Comparison of ENCODE assay signal across 23 mouse cellular contexts in the genomic region with DNA sequence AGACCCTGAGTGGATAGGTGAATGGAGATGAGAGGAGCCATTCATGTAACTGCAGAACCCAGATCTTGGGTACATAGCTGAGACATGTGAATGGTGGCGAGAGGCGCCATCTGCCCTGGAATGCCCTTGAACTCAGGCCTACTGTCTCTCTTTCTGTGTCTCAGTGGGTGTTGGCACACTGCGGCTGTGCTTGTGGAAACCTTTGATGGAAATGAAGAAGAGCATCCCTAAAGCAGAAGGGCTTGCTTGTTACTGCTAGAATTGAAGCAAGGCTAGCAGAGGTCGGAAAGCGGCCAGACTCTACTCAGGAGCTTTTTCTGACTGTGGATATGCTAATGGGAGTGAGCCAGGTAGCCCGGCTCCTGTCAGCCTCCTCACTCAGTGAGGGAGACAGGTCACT. TPM values are rescaled to one million over a fixed set of nuclear protein-coding genes. Genes with fewer than 3 reads are reported as not detected.
DNase-seq lines count a peak whose midpoint lies in the region; ATAC-seq and TF ChIP-seq lines count a peak whose summit lies in the region.
"Had no signal": no experiment of that assay in that cellular context is flagged by ENCODE, and none has a peak within 500 bp of the region (broad histone marks: within the 10 kb centered on the region; RNA-seq: fewer than 3 reads in every experiment).

No protein-coding gene starts in this region.

- H3K4me1 ChIP-seq in megakaryocyte, embryonic 14.5 days: peaks cover 77% of the 10 kb centered on the region
- peaks cover 32% of the 10 kb centered on the region for H3K4me1 ChIP-seq in cerebellum, adult 2 months (ENCODE audit: control insufficient read depth, insufficient read depth, low read length)

- no peaks in the 10 kb centered on the region for H3K27me3 ChIP-seq in megakaryocyte, embryonic 14.5 days (replicated peaks)
- H3K27me3 ChIP-seq in cerebellum, adult 2 months (ENCODE audit: control insufficient read depth, insufficient read depth, low read length): no peaks in the 10 kb centered on the region
- H3K27me3 ChIP-seq: heart, embryonic 15.5 days; hindbrain, embryonic 15.5 days; intestine, embryonic 15.5 days; limb, embryonic 12.5 days; liver, embryonic 13.5 days had no signal

- H3K9me3 ChIP-seq in megakaryocyte, embryonic 14.5 days: peaks cover 4% of the 10 kb centered on the region; the same call in 1 of the 2 replicates
- H3K9me3 ChIP-seq: forebrain, embryonic 12.5 days; heart, embryonic 15.5 days; hindbrain, embryonic 15.5 days; intestine, embryonic 15.5 days; liver, embryonic 13.5 days had no signal

- WGBS in cerebellum, adult 2 months: 28% methylated on average over 6 of the region's 6 CpGs

- TF ChIP-seq CTCF in cerebellum, adult 2 months (IDR thresholded peaks at IDR 0.05; ENCODE audit: borderline replicate concordance, insufficient read depth, low read depth, low read length): no peak

- peak overlapping the region; percentile 35 for H3K4me3 ChIP-seq in megakaryocyte, embryonic 14.5 days (replicated peaks)
- H3K4me3 ChIP-seq in cerebellum, adult 2 months (replicated peaks; ENCODE audit: insufficient read depth, low read depth, low read length): no peak overlapping the region
- H3K4me3 ChIP-seq: forebrain, embryonic 12.5 days; gastrocnemius, adult 2 months; heart, embryonic 15.5 days; hindbrain, embryonic 15.5 days; intestine, embryonic 15.5 days; layer of hippocampus, adult 2 months; limb, embryonic 12.5 days; liver, embryonic 13.5 days had no signal

- ATAC-seq in megakaryocyte, adult 5-6 weeks (ENCODE audit: poor library complexity, severe bottlenecking): no peak
- ATAC-seq: CD4-positive, CD25-positive, alpha-beta regulatory T cell, adult 4 months; intestine, embryonic 15.5 days had no signal

- DNase-seq in cerebellum, adult 11-12 months: peak; percentile 48
- DNase-seq in cerebellum, adult 8-10 months: no peak
- DNase-seq in cerebellum, adult 2 months: peak; percentile 38 to 58
- DNase-seq in cerebellum, postnatal 36 days: peak; percentile 26 to 29
- no peak for DNase-seq in kidney, adult 18-20 months
- DNase-seq: gastrocnemius, adult 2 months; heart, postnatal 4 days; kidney, adult 9 months; kidney, postnatal 14 days; liver, embryonic 13.5 days; lung, adult 2 months; lung, postnatal 14 days; right cerebral cortex, postnatal 25 days; spleen, adult 18-20 months had no signal

- TF ChIP-seq POLR2A in cerebellum, adult 2 months (IDR thresholded peaks at IDR 0.05; ENCODE audit: borderline replicate concordance, insufficient read depth, low read length): no peak

- H3K27ac ChIP-seq in cerebellum, adult 2 months (ENCODE audit: insufficient read depth, low read length): no peak overlapping the region
- H3K27ac ChIP-seq: forebrain, embryonic 12.5 days; gastrocnemius, adult 2 months; heart, embryonic 15.5 days; hindbrain, embryonic 15.5 days; intestine, embryonic 15.5 days; layer of hippocampus, adult 2 months; liver, embryonic 13.5 days had no signal

- H3K36me3 ChIP-seq in megakaryocyte, embryonic 14.5 days (replicated peaks; ENCODE audit: low read length): peaks cover 39% of the 10 kb centered on the region
- H3K36me3 ChIP-seq: forebrain, embryonic 12.5 days; heart, embryonic 15.5 days; hindbrain, embryonic 15.5 days; intestine, embryonic 15.5 days; limb, embryonic 12.5 days had no signal

RNA-seq across cellular contexts. Expression of gene Eipr1, which starts 50.1 kb away (rescaled TPM):
- polyA plus RNA-seq in megakaryocyte, embryonic 14.5 days (2012; ENCODE audit: insufficient read depth, low replicate concordance): 33.6 and 41.1 TPM in 2 replicates
- total RNA-seq in megakaryocyte, adult 5-6 weeks (2015): 21.2 and 22.7 TPM in 2 replicates
- total RNA-seq in megakaryocyte, adult 5-6 weeks (2017): 26.9 and 33.8 TPM in 2 replicates
- polyA plus RNA-seq in cerebellum, adult 2 months (2012; rRNA removed): 40.6 and 42.2 TPM in 2 replicates

RNA-seq across cellular contexts. Expression of gene Trappc12, which starts 51.5 kb away (rescaled TPM):
- polyA plus RNA-seq in megakaryocyte, embryonic 14.5 days (2012; ENCODE audit: insufficient read depth, low replicate concordance): 4.9 and 7.8 TPM in 2 replicates
- 25.9 and 29.7 TPM in 2 replicates for total RNA-seq in megakaryocyte, adult 5-6 weeks (2015)
- total RNA-seq in megakaryocyte, adult 5-6 weeks (2017): 34.3 and 40.3 TPM in 2 replicates
- 49.4 and 50.8 TPM in 2 replicates for polyA plus RNA-seq in cerebellum, adult 2 months (2012; rRNA removed)

Comparison
In these comparisons a context has a peak if more than half of its experiments do, and no peak if none do; other contexts are left out.
1. DNase-seq: peak in cerebellum, adult 11-12 months (single experiment), cerebellum, adult 2 months (2 of 2) and cerebellum, postnatal 36 days (2 of 2); none in cerebellum, adult 8-10 months (single experiment) and kidney, adult 18-20 months (single experiment).